Mouse (Mus musculus) ES-E14 (cell line): ENCODE measurements at regions not wholly inside any gene's neighbourhood (a gene's known extent, or its start where the extent isn't known, plus 50 kb on each side); places are given as distances from the start of the nearest gene placed in this dataset.

ENCODE experiments used
- HCFC1 ChIP-seq: IDR thresholded peaks from 2 replicates; pipeline ENCODE4 v1.6.1; 2012; ENCODE audit warnings: low read length, inconsistent platforms, borderline replicate concordance; ENCODE audit not compliant: insufficient read depth
- ZNF384 ChIP-seq: IDR thresholded peaks from 2 replicates; pipeline ENCODE4 v1.6.1; 2012; ENCODE audit warnings: low read depth, low read length, inconsistent platforms

- TF ChIP-seq ZNF384, result no peak
- TF ChIP-seq HCFC1, result no peak
These were observed 1145.8 kb downstream of the Poteg start for GRCm38 (mm10) chr8:28593238-28593637.
